Mouse (Mus musculus): ENCODE results near the gene Pde11a. TPM values are rescaled to one million over a fixed set of nuclear protein-coding genes. Genes with fewer than 3 reads are reported as not detected.

The Pde11a gene
- total RNA-seq, 2 experiments from 2014 or later: 4.6 to 5.5 TPM

GRCm38 (mm10) chr2:76101889-76102602, 236.5 kb downstream of the Pde11a start:
- Histone ChIP-seq H3K4me3 (no peak overlapping the region), H3K27ac (no peak overlapping the region)
- no peak for DNase-seq (ENCODE audit: extremely low spot score in 1 of 2, low spot score in 2 of 2)
- TF ChIP-seq CTCF (IDR thresholded peaks at IDR 0.05): peak; percentile 50
- intact Hi-C loops (cut with DNase I): no loop called here

GRCm38 (mm10) chr2:76100597-76100996, 238.0 kb downstream of the Pde11a start:
- no peak overlapping the region for H3K27ac ChIP-seq
- intact Hi-C loops (cut with DNase I): no loop called here
- no peak for TF ChIP-seq CTCF (IDR thresholded peaks at IDR 0.05)
- no peak for DNase-seq (ENCODE audit: extremely low spot score in 1 of 2, low spot score in 2 of 2)
- no peak overlapping the region for H3K4me3 ChIP-seq

- TF ChIP-seq CTCF (IDR thresholded peaks at IDR 0.05): no peak
- Histone ChIP-seq H3K27ac (no peak overlapping the region), H3K4me3 (no peak overlapping the region)
- intact Hi-C loops (cut with DNase I): no loop called here
- DNase-seq (ENCODE audit: extremely low spot score in 1 of 2, low spot score in 2 of 2): no peak
These were observed 238.7 kb downstream of the Pde11a start for GRCm38 (mm10) chr2:76099726-76100347.

DNA sequence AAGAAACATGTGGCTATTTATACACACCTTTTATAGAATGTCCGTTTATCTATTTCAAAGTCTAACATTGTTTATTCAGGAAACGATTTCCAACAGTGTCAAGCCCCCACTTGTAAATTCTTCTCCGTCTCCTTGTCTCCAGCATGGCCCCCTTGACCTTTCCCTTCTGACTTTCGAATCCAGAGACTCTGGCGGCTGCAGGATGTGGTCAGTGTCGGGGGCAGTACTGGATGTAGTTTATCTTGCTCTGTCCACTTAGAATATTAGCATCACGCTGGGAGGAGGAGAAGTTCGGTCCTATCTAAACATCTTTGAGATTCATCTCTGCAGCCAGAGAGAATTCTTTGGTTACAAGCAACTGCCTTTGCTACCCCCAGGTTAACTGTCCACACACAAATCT, 240.2 kb downstream of the Pde11a start:
- no peak for DNase-seq (ENCODE audit: extremely low spot score in 1 of 2, low spot score in 2 of 2)
- Histone ChIP-seq H3K4me3 (no peak overlapping the region), H3K27ac (no peak overlapping the region)
- TF ChIP-seq CTCF (IDR thresholded peaks at IDR 0.05): no peak
- intact Hi-C loops (cut with DNase I): no loop called here

DNA sequence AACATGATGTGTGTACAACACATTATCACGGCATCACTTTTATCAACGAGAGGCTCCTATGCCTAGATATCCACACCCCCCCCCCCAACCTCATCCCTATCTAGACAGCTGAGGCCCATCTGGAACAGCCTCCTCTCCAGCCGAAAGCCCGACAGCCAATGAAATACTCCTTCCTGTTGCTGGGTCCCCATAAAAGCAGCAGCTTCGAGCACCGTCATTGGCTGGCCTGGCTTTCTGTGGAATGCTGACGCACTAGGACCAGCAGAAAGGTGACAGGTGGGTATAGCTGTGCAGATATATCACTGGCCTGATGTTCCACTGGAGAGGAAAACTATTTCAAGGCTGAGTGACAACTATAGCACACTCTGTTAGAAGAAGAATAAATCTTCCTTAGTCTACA, 240.7 kb downstream of the Pde11a start:
- DNase-seq (ENCODE audit: extremely low spot score in 1 of 2, low spot score in 2 of 2): no peak
- no peak for TF ChIP-seq CTCF (IDR thresholded peaks at IDR 0.05)
- intact Hi-C loops (cut with DNase I): no loop called here
- no peak overlapping the region for H3K27ac ChIP-seq
- no peak overlapping the region for H3K4me3 ChIP-seq

DNA sequence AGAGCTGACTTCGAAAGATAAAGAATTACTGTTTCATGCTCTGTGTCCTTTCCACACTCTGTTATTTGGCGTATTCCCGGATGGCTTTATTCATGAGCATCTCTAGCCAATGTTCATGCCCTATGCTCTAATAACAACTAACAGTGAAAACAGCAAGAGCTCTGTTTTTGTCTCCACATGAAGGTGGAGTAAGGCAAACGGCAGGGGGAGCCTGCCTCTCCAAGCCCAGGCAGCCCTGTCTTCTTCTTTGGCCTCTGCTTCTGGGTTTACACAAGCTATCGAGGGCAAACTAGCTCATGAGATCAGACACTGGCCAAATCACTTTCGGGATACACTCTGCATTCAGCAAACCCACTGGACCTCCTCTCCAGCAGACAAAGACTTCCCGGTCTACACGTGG, 241.3 kb downstream of the Pde11a start:
- no peak for TF ChIP-seq CTCF (IDR thresholded peaks at IDR 0.05)
- Histone ChIP-seq H3K4me3 (no peak overlapping the region), H3K27ac (no peak overlapping the region)
- intact Hi-C loops (cut with DNase I): no loop called here
- DNase-seq (ENCODE audit: extremely low spot score in 1 of 2, low spot score in 2 of 2): no peak

DNA sequence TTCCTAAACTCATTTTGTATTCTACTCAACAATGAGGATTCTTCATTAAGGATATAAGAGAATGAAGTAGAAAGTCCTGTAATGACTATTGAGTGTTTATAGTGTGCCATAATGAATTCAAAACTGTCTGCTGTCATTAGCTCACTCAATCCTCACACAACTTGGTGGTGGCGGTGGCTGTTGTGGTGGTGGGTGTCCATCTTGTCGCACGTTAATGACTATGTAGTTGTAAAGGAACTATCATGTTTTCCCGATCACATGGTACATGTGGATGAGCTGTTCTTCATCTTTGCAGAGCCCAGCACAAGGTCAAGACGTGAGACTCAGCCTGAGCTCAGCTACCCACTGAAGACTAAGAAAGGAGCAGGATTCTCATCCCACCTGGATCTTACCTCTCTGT, 242.7 kb downstream of the Pde11a start:
- no peak overlapping the region for H3K4me3 ChIP-seq
- no peak for DNase-seq (ENCODE audit: extremely low spot score in 1 of 2, low spot score in 2 of 2)
- intact Hi-C loops (cut with DNase I): no loop called here
- TF ChIP-seq CTCF (IDR thresholded peaks at IDR 0.05): no peak
- H3K27ac ChIP-seq: no peak overlapping the region

GRCm38 (mm10) chr2:76090506-76090905, 248.1 kb downstream of the Pde11a start:
- TF ChIP-seq CTCF (IDR thresholded peaks at IDR 0.05): no peak
- H3K4me3 ChIP-seq: no peak overlapping the region
- intact Hi-C loops (cut with DNase I): no loop called here
- no peak for DNase-seq (ENCODE audit: extremely low spot score in 1 of 2, low spot score in 2 of 2)
- no peak overlapping the region for H3K27ac ChIP-seq

DNA sequence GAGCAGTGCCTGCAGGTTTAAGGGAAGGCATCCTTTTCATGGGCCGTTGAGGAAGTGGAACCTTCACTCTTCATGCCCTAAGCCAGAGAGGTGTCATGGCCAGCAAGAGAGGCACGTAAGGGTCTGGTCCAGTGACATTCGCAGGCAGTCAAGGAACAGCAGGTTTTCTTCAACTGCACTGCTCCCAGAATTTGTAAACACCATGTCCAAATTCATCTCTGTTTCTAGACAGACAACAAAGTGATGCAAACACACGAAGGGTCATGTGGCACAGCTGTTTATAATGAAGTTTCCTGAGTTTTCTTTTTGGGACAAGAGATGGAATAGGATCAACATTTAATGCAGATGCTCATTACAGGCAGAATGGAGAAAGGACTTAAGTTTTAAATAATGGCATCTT, 249.7 kb downstream of the Pde11a start:
- TF ChIP-seq CTCF (IDR thresholded peaks at IDR 0.05): no peak
- H3K27ac ChIP-seq: no peak overlapping the region
- H3K4me3 ChIP-seq: no peak overlapping the region
- no peak for DNase-seq (ENCODE audit: extremely low spot score in 1 of 2, low spot score in 2 of 2)
- intact Hi-C loops (cut with DNase I): no loop called here

DNA sequence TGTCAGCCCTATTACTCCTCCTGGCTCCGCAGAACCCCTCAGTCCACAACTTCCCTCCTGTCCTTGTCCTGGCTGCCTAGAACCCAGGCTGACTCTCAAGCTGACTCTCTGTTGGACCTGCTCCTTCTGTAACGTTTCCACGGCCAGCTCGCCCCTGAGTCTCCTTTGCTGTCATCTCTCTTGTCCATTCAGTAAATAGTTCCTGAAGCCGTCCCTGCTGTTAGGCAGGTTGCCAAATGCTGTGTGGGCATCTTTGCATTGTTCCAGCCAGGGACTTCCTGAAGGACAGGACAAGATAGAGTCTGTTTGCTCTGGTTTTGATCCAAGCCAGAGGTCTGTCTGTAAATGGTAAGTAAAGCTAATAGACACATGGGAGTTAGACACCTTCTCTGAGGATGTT, 250.2 kb downstream of the Pde11a start:
- Histone ChIP-seq H3K4me3 (no peak overlapping the region), H3K27ac (no peak overlapping the region)
- TF ChIP-seq CTCF (IDR thresholded peaks at IDR 0.05): no peak
- intact Hi-C loops (cut with DNase I): no loop called here
- no peak for DNase-seq (ENCODE audit: extremely low spot score in 1 of 2, low spot score in 2 of 2)

DNA sequence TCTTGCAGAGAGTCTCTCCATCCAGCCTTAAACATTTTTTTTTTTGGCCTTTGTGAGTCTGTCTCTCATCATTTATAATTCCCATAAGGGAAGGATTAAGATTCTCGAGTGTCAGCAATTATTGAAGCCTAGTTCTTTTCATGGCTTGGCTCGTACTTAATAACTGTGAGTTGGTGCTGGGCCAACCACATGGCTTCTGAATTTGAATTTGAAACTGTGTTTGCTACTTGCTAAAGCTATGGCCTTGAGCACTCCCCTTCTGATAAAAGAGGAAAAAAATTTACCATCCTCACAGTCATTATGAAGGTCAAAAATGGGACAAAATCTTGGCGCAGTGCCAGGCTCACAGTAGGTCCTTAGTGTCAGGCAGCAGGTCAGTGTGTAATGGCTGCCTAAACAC, 251.4 kb downstream of the Pde11a start:
- no peak for TF ChIP-seq CTCF (IDR thresholded peaks at IDR 0.05)
- intact Hi-C loops (cut with DNase I): no loop called here
- Histone ChIP-seq H3K4me3 (no peak overlapping the region), H3K27ac (no peak overlapping the region)
- no peak for DNase-seq (ENCODE audit: extremely low spot score in 1 of 2, low spot score in 2 of 2)

DNA sequence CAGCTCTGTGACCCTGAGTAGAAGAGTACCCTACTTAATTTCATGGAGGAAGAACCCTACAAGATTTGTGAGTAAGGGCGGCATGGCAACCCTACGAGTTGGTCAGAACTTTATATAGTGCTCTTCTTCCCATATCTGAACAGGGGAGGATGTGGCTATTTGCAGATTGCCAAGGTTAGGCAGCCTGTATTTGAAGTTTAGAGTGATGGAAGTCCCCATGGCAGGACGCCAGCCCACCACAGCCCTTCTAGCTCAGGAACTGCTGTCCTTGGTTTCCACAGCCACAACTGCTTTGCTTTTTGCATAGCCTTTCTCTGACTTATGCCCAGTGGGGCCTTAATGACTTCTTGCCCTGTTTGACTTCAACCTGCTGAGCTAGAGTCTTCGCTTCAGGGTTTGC, 253.6 kb downstream of the Pde11a start:
- intact Hi-C loops (cut with DNase I): no loop called here
- DNase-seq (ENCODE audit: extremely low spot score in 1 of 2, low spot score in 2 of 2): no peak
- no peak for TF ChIP-seq CTCF (IDR thresholded peaks at IDR 0.05)
- H3K4me3 ChIP-seq: no peak overlapping the region
- no peak overlapping the region for H3K27ac ChIP-seq

GRCm38 (mm10) chr2:76083901-76084300, 254.7 kb downstream of the Pde11a start:
- Histone ChIP-seq H3K4me3 (no peak overlapping the region), H3K27ac (no peak overlapping the region)
- intact Hi-C loops (cut with DNase I): no loop called here
- TF ChIP-seq CTCF (IDR thresholded peaks at IDR 0.05): no peak
- DNase-seq (ENCODE audit: extremely low spot score in 1 of 2, low spot score in 2 of 2): no peak

All from left cerebral cortex, adult 2 months (tissue).